In genomic region chr5:38211691-38212090, GRCm38 (mm10) we compare ENCODE assay signal across 28 mouse cellular contexts. TPM values are rescaled to one million over a fixed set of nuclear protein-coding genes. Genes with fewer than 3 reads are reported as not detected.
DNase-seq lines count a peak whose midpoint lies in the region; ATAC-seq and TF ChIP-seq lines count a peak whose summit lies in the region.
"Had no signal": no experiment of that assay in that cellular context is flagged by ENCODE, and none has a peak within 500 bp of the region (broad histone marks: within the 10 kb centered on the region; RNA-seq: fewer than 3 reads in every experiment).

No protein-coding gene starts in this region.

- H3K4me1 ChIP-seq in CH12.LX (ENCODE audit: control insufficient read depth in 1 of 2, insufficient read depth in 2 of 2): peaks cover 0 to 31% of the 10 kb centered on the region in 2 experiments; a peak in 2 of 4 replicates
- no peaks in the 10 kb centered on the region; the same call in 1 of the 2 replicates for H3K4me1 ChIP-seq in spleen, adult 2 months (ENCODE audit: control insufficient read depth, insufficient read depth, insufficient read length)
- no peaks in the 10 kb centered on the region for H3K4me1 ChIP-seq in hindbrain, embryonic 14.5 days (replicated peaks; ENCODE audit: control insufficient read depth, insufficient read depth, low read length)
- H3K4me1 ChIP-seq: forebrain, embryonic 13.5 days; heart, embryonic 10.5 days; limb, embryonic 15.5 days had no signal

- no peaks in the 10 kb centered on the region for H3K9me3 ChIP-seq in CH12.LX (replicated peaks; ENCODE audit: low read length)
- H3K9me3 ChIP-seq in hindbrain, embryonic 14.5 days (ENCODE audit: control insufficient read depth, low read length): no peaks in the 10 kb centered on the region
- H3K9me3 ChIP-seq: forebrain, embryonic 13.5 days; G1E; heart, embryonic 10.5 days; limb, embryonic 15.5 days; liver, embryonic 15.5 days had no signal

- TF ChIP-seq EP300 in CH12.LX (IDR thresholded peaks at IDR 0.05; ENCODE audit: low read length): no peak

- dilution Hi-C loops in CH12.LX (cut with MboI; ENCODE audit: extremely low pct_ligation_motif_present, extremely low pct_unique_long_range_greater_than_20kb, low sequenced_read_pairs): no loop called here

- no peak for TF ChIP-seq POLR2A in CH12.LX (IDR thresholded peaks at IDR 0.05; ENCODE audit: low read depth, low read length)
- TF ChIP-seq POLR2A in spleen, adult 2 months (IDR thresholded peaks at IDR 0.05; ENCODE audit: low read depth, low read length): no peak

- H3K36me3 ChIP-seq in CH12.LX (replicated peaks in 1 of 2; ENCODE audit: control insufficient read depth in 1 of 2, insufficient read depth in 1 of 2, low read length in 1 of 2): peaks cover 40 to 85% of the 10 kb centered on the region in 2 experiments
- peaks cover 18% of the 10 kb centered on the region for H3K36me3 ChIP-seq in spleen, adult 2 months (ENCODE audit: control insufficient read depth, insufficient read depth, low read length)
- H3K36me3 ChIP-seq in hindbrain, embryonic 14.5 days (replicated peaks; ENCODE audit: control insufficient read depth, insufficient read depth): peaks cover 100% of the 10 kb centered on the region

- DNase-seq in A20 (ENCODE audit: low read depth, low spot score) (peak; percentile 81), CH12.LX (ENCODE audit: extremely low read depth) (peak; percentile 51)
- peak; percentile 59 to 67 for DNase-seq in spleen, adult 2 months (ENCODE audit: low read depth in 1 of 2, low spot score in 2 of 2)
- no peak for DNase-seq in adrenal gland, postnatal 36 days
- DNase-seq in hindbrain, embryonic 14.5 days (ENCODE audit: low spot score): no peak
- DNase-seq in kidney, postnatal 4 days: no peak
- DNase-seq: cerebellum, adult 2 months; cerebellum, postnatal 36 days; gastrocnemius, adult 2 months; kidney, postnatal 36 days; layer of hippocampus, adult 9-11 months; left cerebral cortex, postnatal 4 days; lung, postnatal 10 days; right cerebral cortex, postnatal 14 days; thymus, adult 2 months; thymus, postnatal 4 days had no signal

- in situ Hi-C loops in CH12.LX (cut with MboI; ENCODE audit: low pct_ligation_motif_present, low pct_unique_long_range_greater_than_20kb, low sequenced_read_pairs): no loop called here

- 39% methylated on average over 8 of the region's 8 CpGs for WGBS in spleen, adult 2 months
- 86% methylated on average over 8 of the region's 8 CpGs for WGBS in hindbrain, embryonic 14.5 days

- H3K4me2 ChIP-seq in CH12.LX (ENCODE audit: insufficient read depth, low read depth, poor library complexity, severe bottlenecking): no peak overlapping the region
- H3K4me2 ChIP-seq in hindbrain, embryonic 14.5 days (replicated peaks): no peak overlapping the region
- H3K4me2 ChIP-seq: forebrain, embryonic 13.5 days; limb, embryonic 15.5 days; liver, embryonic 15.5 days; midbrain, embryonic 11.5 days had no signal

- TF ChIP-seq CTCF in CH12.LX (conservative IDR thresholded peaks at IDR 0.05 in 1 of 2, IDR thresholded peaks at IDR 0.05 in 1 of 2; ENCODE audit: low read depth in 2 of 2, low read length in 2 of 2): no peak
- TF ChIP-seq CTCF in spleen, adult 2 months (IDR thresholded peaks at IDR 0.05; ENCODE audit: extremely low read depth, insufficient read depth, insufficient read length, insufficient replicate concordance): no peak

- no peak overlapping the region for H3K9ac ChIP-seq in CH12.LX (ENCODE audit: insufficient read depth, low read depth)
- no peak overlapping the region for H3K9ac ChIP-seq in hindbrain, embryonic 14.5 days
- H3K9ac ChIP-seq: forebrain, embryonic 13.5 days; limb, embryonic 15.5 days; liver, embryonic 15.5 days had no signal

- no peak overlapping the region for H3K4me3 ChIP-seq in CH12.LX (replicated peaks in 1 of 3; ENCODE audit: low read depth in 2 of 3, low read length in 2 of 3, poor library complexity in 1 of 3)
- H3K4me3 ChIP-seq in spleen, adult 2 months (ENCODE audit: extremely low read depth, insufficient read depth, insufficient read length): no peak overlapping the region
- H3K4me3 ChIP-seq in hindbrain, embryonic 14.5 days (replicated peaks; ENCODE audit: low read length): no peak overlapping the region
- H3K4me3 ChIP-seq: forebrain, embryonic 13.5 days; gastrocnemius, adult 2 months; heart, embryonic 10.5 days; left cerebral cortex, adult 2 months; limb, embryonic 15.5 days; liver, embryonic 15.5 days had no signal

- H3K79me2 ChIP-seq in CH12.LX (replicated peaks; ENCODE audit: control insufficient read depth, extremely low read depth, insufficient read depth, poor library complexity, severe bottlenecking): no peaks in the 10 kb centered on the region

- no peak overlapping the region for H3K27ac ChIP-seq in CH12.LX (ENCODE audit: insufficient read depth, low read depth)
- no peak overlapping the region for H3K27ac ChIP-seq in spleen, adult 2 months (ENCODE audit: insufficient read depth, low read length)
- H3K27ac ChIP-seq in hindbrain, embryonic 14.5 days: no peak overlapping the region
- H3K27ac ChIP-seq: forebrain, embryonic 13.5 days; gastrocnemius, adult 2 months; heart, embryonic 10.5 days; hindbrain, postnatal 0 days; left cerebral cortex, adult 2 months; limb, embryonic 15.5 days; liver, embryonic 15.5 days; stomach, postnatal 0 days had no signal

- TF ChIP-seq RAD21 in CH12.LX (IDR thresholded peaks at IDR 0.05; ENCODE audit: low read depth, low read length): no peak

- ATAC-seq in megakaryocyte progenitor cell, adult 5-6 weeks (replicated peaks; ENCODE audit: poor library complexity): peak; percentile 83
- ATAC-seq in hindbrain, embryonic 14.5 days (ENCODE audit: low FRiP score): no peak
- ATAC-seq: forebrain, embryonic 13.5 days; hindbrain, postnatal 0 days; intestine, postnatal 0 days; Patski had no signal

- no peaks in the 10 kb centered on the region for H3K27me3 ChIP-seq in CH12.LX (replicated peaks)
- no peaks in the 10 kb centered on the region for H3K27me3 ChIP-seq in spleen, adult 2 months (ENCODE audit: control insufficient read depth, insufficient read depth, low read length)
- H3K27me3 ChIP-seq in hindbrain, embryonic 14.5 days (ENCODE audit: control insufficient read depth, insufficient read depth, low read length): no peaks in the 10 kb centered on the region
- H3K27me3 ChIP-seq: forebrain, embryonic 13.5 days; limb, embryonic 15.5 days; liver, embryonic 15.5 days; Patski had no signal

TF ChIP-seq in CH12.LX, 34 proteins besides CTCF, POLR2A, EP300 and RAD21:
- TF ChIP-seq USF1 (IDR thresholded peaks at IDR 0.05; ENCODE audit: low read depth, low read length) (no peak), JUND (conservative IDR thresholded peaks at IDR 0.05; ENCODE audit: low read depth, low read length) (no peak), MAX (IDR thresholded peaks at IDR 0.05; ENCODE audit: low read length) (no peak), USF2 (conservative IDR thresholded peaks at IDR 0.05; ENCODE audit: low read depth, low read length) (no peak), CHD1 (IDR thresholded peaks at IDR 0.05; ENCODE audit: low read depth, low read length) (no peak), MXI1 (IDR thresholded peaks at IDR 0.05; ENCODE audit: low read depth, low read length) (no peak)
TF ChIP-seq in CH12.LX: peak in this region for 0.

RNA-seq across cellular contexts. Expression of gene Zbtb49, which starts 8.6 kb away (rescaled TPM):
- total RNA-seq in CH12.LX (2012; rRNA removed): 8.2 and 9.1 TPM in 2 replicates
- 4.9 and 6.1 TPM in 2 replicates for total RNA-seq in CH12.LX (2014; rRNA removed)
- 4.7 and 6.0 TPM in 2 replicates for polyA plus RNA-seq in CH12.LX (2012; ENCODE audit: insufficient read length, low read depth)
- 6.4 and 7.0 TPM in 2 replicates for total RNA-seq in megakaryocyte progenitor cell, adult 5-6 weeks (2015)
- 5.8 and 11.2 TPM in 2 replicates for total RNA-seq in megakaryocyte progenitor cell, adult 5-6 weeks (2017)
- polyA plus RNA-seq in spleen, adult 2 months (2012; rRNA removed): 17.2 and 21.1 TPM in 2 replicates
- total RNA-seq in adrenal gland, postnatal 36 days (2021): 10 to 100 TPM in 1 of 2 experiments, 1 to 10 TPM in 1; 9.6 to 11.3 TPM
- 17.8 TPM in 2 replicates for polyA plus RNA-seq in hindbrain, embryonic 14.5 days (2014; fragmentation: Nextera tagmentation; extraction: Ambion mirVana)

RNA-seq across cellular contexts. Expression of gene Lyar, which starts 8.6 kb away (rescaled TPM):
- 134 and 169 TPM in 2 replicates for total RNA-seq in CH12.LX (2012; rRNA removed)
- 182 and 195 TPM in 2 replicates for total RNA-seq in CH12.LX (2014; rRNA removed)
- polyA plus RNA-seq in CH12.LX (2012; ENCODE audit: insufficient read length, low read depth): 314 and 382 TPM in 2 replicates
- 136 and 137 TPM in 2 replicates for total RNA-seq in megakaryocyte progenitor cell, adult 5-6 weeks (2015)
- total RNA-seq in megakaryocyte progenitor cell, adult 5-6 weeks (2017): 137 and 167 TPM in 2 replicates
- 3.1 and 3.9 TPM in 2 replicates for polyA plus RNA-seq in spleen, adult 2 months (2012; rRNA removed)
- total RNA-seq in adrenal gland, postnatal 36 days (2021): 10 to 100 TPM; 20.1 to 23.6 TPM
- 33.4 and 33.5 TPM in 2 replicates for polyA plus RNA-seq in hindbrain, embryonic 14.5 days (2014; fragmentation: Nextera tagmentation; extraction: Ambion mirVana)

RNA-seq across cellular contexts. Expression of gene Tmem128, which starts 48.3 kb away (rescaled TPM):
- total RNA-seq in CH12.LX (2012; rRNA removed) (64.1 and 65.1 TPM in 2 replicates), CH12.LX (2014; rRNA removed) (109 and 113 TPM in 2 replicates)
- 40.4 and 43.5 TPM in 2 replicates for polyA plus RNA-seq in CH12.LX (2012; ENCODE audit: insufficient read length, low read depth)
- total RNA-seq in megakaryocyte progenitor cell, adult 5-6 weeks (2015): 53.2 and 68.8 TPM in 2 replicates
- total RNA-seq in megakaryocyte progenitor cell, adult 5-6 weeks (2017): 17.0 and 19.1 TPM in 2 replicates
- 21.4 and 21.7 TPM in 2 replicates for polyA plus RNA-seq in spleen, adult 2 months (2012; rRNA removed)
- 10 to 100 TPM; 40.8 to 43.0 TPM for total RNA-seq in adrenal gland, postnatal 36 days (2021)
- polyA plus RNA-seq in hindbrain, embryonic 14.5 days (2014; fragmentation: Nextera tagmentation; extraction: Ambion mirVana): 99.6 and 102 TPM in 2 replicates

RNA-seq across cellular contexts. Expression of gene Nsg1, which starts 52.0 kb away (rescaled TPM):
- total RNA-seq in CH12.LX (2012; rRNA removed): 0.04 TPM in 1 of 2 replicates, not detected in the other
- not detected in 2 replicates for total RNA-seq in CH12.LX (2014; rRNA removed)
- polyA plus RNA-seq in CH12.LX (2012; ENCODE audit: insufficient read length, low read depth): not detected in 2 replicates
- 0.15 TPM in 1 of 2 replicates, not detected in the other for total RNA-seq in megakaryocyte progenitor cell, adult 5-6 weeks (2015)
- 0.34 and 1.00 TPM in 2 replicates for total RNA-seq in megakaryocyte progenitor cell, adult 5-6 weeks (2017)
- 2.8 and 4.3 TPM in 2 replicates for polyA plus RNA-seq in spleen, adult 2 months (2012; rRNA removed)
- total RNA-seq in adrenal gland, postnatal 36 days (2021): 10 to 100 TPM; 43.2 to 53.4 TPM
- polyA plus RNA-seq in hindbrain, embryonic 14.5 days (2014; fragmentation: Nextera tagmentation; extraction: Ambion mirVana): 311 and 362 TPM in 2 replicates
- polyA plus RNA-seq: G1E had no signal

Comparison
In these comparisons a context has a peak if more than half of its experiments do, and no peak if none do; other contexts are left out.
1. DNase-seq: peak in A20 (single experiment), CH12.LX (single experiment) and spleen, adult 2 months (2 of 2); none in adrenal gland, postnatal 36 days (0 of 2), hindbrain, embryonic 14.5 days (single experiment) and kidney, postnatal 4 days (0 of 2).
2. RNA of gene Lyar, which starts 8.6 kb away (total RNA-seq): 134 to 195 TPM in CH12.LX and 136 to 167 TPM in megakaryocyte progenitor cell, adult 5-6 weeks; 20.1 to 23.6 TPM in adrenal gland, postnatal 36 days; every median in the first group is over 4 times any median in the second.